Mouse (Mus musculus): ENCODE measurements around the gene Smchd1.

- TF ChIP-seq CTCF (IDR thresholded peaks at IDR 0.05; ENCODE audit: extremely low read depth, insufficient read depth, low read length) (no peak), POLR2A (IDR thresholded peaks at IDR 0.05; ENCODE audit: extremely low read depth, insufficient read depth, low read length) (no peak)
Observed at GRCm38 (mm10) chr17:71377901-71378300, 97.2 kb downstream of the Smchd1 start.
